Mouse (Mus musculus) midbrain, embryonic 16.5 days (tissue): ENCODE measurements around the gene Dpm1. TPM values are rescaled to one million over a fixed set of nuclear protein-coding genes. Genes with fewer than 3 reads are reported as not detected.

ENCODE experiments used
- ATAC-seq: fragments of 200-750 bp; cut with Nextera tagmentation; 2 replicates; pipeline ENCODE4 v1.8.0; 2017; ENCODE audit warnings: moderate TSS enrichment
- H3K27ac ChIP-seq: fragments of 300-500 bp; sonication (generic); 2 replicates; pipeline ENCODE4 v1.5.1; 2014; ENCODE audit warnings: mild to moderate bottlenecking, low read length, mixed read lengths
- H3K27me3 ChIP-seq: fragments of 300-500 bp; sonication (generic); 2 replicates; pipeline ENCODE4 v1.6.1; 2014; ENCODE audit warnings: low read depth, low read length, mixed read lengths; ENCODE audit not compliant: control insufficient read depth, insufficient read depth
- H3K36me3 ChIP-seq: fragments of 300-500 bp; sonication (generic); 2 replicates; pipeline ENCODE4 v1.6.1; 2014; ENCODE audit warnings: mild to moderate bottlenecking, low read length, moderate library complexity, mixed read lengths; ENCODE audit not compliant: control insufficient read depth, insufficient read depth
- H3K4me1 ChIP-seq: fragments of 300-500 bp; sonication (generic); 2 replicates; pipeline ENCODE4 v1.6.1; 2014; ENCODE audit warnings: mild to moderate bottlenecking, low read length, mixed read lengths; ENCODE audit not compliant: control insufficient read depth, insufficient read depth
- H3K4me2 ChIP-seq: fragments of 300-500 bp; sonication (generic); 2 replicates; pipeline ENCODE4 v1.6.1; 2014; ENCODE audit warnings: mild to moderate bottlenecking, low read length, mixed read lengths
- H3K4me3 ChIP-seq: fragments of 300-500 bp; sonication (generic); 2 replicates; pipeline ENCODE4 v1.5.1; 2014; ENCODE audit warnings: low read depth, mild to moderate bottlenecking, low read length, moderate library complexity, mixed read lengths
- H3K9ac ChIP-seq: fragments of 300-500 bp; sonication (generic); 2 replicates; pipeline ENCODE4 v1.6.1; 2014; ENCODE audit warnings: low read depth, low read length, mixed read lengths
- H3K9me3 ChIP-seq: fragments of 300-500 bp; sonication (generic); replicated peaks from 2 replicates; pipeline ENCODE4 v1.6.1; 2014; ENCODE audit warnings: mild to moderate bottlenecking, low read length, mixed read lengths; ENCODE audit not compliant: control insufficient read depth, poor library complexity, severe bottlenecking
- WGBS: fragments of 180-500 bp; shearing (Covaris S2); extraction: QIAGEN DNeasy Blood & Tissue Kit; methylation state at CpG from one replicate; pipeline ENCODE4 v1.1.7; 2014; 5-methylcytosine and 5-hydroxymethylcytosine counted together
- polyA plus RNA-seq: library from polyadenylated mRNA; unstranded; fragments of >200 nt; fragmentation: Nextera tagmentation; extraction: Ambion mirVana; gene quantifications from 2 replicates; pipeline ENCODE4 v1.2.1, GENCODE M21; 2015

Dpm1 gene
- polyA plus RNA-seq, 1 experiment from 2014 or later: 80.3 TPM

DNA sequence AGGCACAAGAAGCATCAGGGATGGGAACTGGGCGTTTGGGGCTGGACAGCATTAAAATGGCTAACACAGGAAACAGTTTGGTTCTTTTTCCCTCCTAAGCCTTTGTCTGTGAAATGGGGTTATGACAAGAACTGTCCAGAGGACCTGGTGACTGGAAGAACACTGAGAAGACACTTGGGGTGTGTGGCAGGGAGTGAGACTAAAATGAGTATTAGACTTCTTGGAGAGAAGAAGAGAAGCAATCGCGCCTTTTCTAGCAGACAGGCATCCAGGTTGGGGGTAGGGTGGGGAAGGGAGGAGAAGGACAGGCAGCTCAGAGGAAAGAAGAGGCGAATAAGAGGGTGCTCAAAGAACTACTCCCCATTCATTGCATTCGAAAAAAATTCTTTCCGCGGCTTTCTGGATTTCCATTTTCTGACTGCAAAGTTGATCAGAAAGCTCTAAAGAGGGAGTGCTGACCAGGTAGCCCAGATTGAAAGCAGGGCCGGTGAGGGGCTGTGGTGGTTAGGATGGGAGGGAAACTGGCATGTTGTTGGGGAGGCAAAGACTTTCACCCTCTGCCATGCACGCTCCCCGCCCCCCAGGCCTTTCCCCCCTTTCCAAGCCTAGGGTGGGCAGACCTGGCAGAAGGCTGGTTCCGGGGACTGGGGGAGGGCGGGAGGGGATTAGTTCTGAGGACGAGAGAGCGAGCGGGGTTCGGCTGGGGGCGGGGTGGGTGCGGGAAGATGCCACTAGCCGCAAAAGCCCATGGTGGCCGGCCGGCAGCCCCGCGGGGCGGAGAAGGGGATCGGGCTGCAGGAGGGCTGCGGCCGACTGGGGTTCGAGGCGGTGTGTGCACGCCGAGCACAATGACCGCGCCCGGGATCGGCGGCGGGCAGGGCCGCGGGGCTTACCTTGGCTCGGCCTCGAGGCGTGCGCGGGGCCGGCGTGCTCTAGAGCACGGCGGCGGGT, 24.4 kb downstream of the Dpm1 start:
- peaks cover 8% of the 10 kb centered on the region for H3K36me3 ChIP-seq
- no peaks in the 10 kb centered on the region for H3K9me3 ChIP-seq
- H3K27ac ChIP-seq: peak overlapping the region; percentile 99
- H3K4me2 ChIP-seq: peak overlapping the region; percentile 81
- peak overlapping the region; percentile 90 for H3K4me3 ChIP-seq
- peak; percentile 40 for ATAC-seq
- no peaks in the 10 kb centered on the region for H3K27me3 ChIP-seq
- peak overlapping the region; percentile 100 for H3K9ac ChIP-seq
- 1% methylated on average over 36 of the region's 49 CpGs for WGBS
- peaks cover 31% of the 10 kb centered on the region for H3K4me1 ChIP-seq

DNA sequence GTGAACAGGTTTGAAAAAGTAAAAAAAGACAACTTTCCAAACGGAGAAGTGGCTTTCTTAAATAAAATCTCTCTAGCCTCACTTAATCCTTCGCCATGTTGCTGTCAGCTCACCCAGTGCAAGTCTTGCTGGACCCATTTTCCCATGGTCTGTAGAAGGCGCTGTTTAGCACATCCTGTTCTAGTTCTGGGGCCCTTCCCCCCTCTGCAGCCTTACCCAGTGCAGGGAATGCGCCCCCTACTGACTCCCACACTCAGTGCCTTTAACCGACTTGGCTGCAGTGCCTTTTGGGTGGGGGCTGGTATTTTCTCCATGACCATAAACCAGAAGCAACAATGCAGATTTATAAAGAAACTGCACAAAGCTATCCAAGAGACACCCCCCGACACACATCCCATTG, 25.1 kb downstream of the Dpm1 start:
- no peaks in the 10 kb centered on the region for H3K9me3 ChIP-seq
- H3K4me2 ChIP-seq: peak overlapping the region; percentile 81
- 3% methylated on average over 6 of the region's 6 CpGs for WGBS
- peaks cover 3% of the 10 kb centered on the region for H3K36me3 ChIP-seq
- H3K27ac ChIP-seq: peak overlapping the region; percentile 99
- ATAC-seq: peak; percentile 43; the same call in 1 of the 2 replicates
- H3K27me3 ChIP-seq: no peaks in the 10 kb centered on the region
- peak overlapping the region; percentile 90 for H3K4me3 ChIP-seq
- H3K9ac ChIP-seq: peak overlapping the region; percentile 100
- peaks cover 38% of the 10 kb centered on the region for H3K4me1 ChIP-seq

DNA sequence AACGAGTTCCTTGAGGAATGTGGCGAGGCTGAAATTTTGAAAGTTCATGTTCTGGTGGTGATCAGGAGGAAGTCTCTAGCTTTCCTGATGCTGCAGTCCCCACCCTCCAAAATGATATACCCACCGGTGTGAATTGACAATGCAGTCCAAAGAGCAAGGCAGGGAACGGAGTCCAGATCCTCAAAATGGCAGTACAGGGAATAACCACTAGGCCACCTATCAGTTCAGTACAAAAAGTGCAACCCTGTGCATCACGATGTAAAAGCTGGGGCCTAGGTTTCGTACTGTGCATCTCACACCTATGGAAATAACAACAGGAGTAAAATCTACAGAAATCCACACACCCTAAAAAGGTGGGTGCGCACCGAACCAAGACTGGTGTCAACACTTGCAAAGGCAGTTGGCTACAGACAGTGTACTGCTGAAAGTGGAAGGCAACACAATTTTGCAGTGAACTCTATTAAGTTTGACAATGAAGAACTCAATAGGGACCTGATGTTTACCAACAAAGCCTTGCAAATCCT, 25.9 kb downstream of the Dpm1 start:
- Histone ChIP-seq H3K9ac (no peak overlapping the region; the same call in 1 of the 2 replicates), H3K36me3 (peaks cover 3% of the 10 kb centered on the region), H3K4me3 (peak overlapping the region; percentile 90), H3K27me3 (no peaks in the 10 kb centered on the region), H3K4me1 (peaks cover 43% of the 10 kb centered on the region), H3K4me2 (peak overlapping the region; percentile 81), H3K27ac (no peak overlapping the region), H3K9me3 (no peaks in the 10 kb centered on the region)
- WGBS: 86% methylated on average over 8 of the region's 8 CpGs
- ATAC-seq: no peak

DNA sequence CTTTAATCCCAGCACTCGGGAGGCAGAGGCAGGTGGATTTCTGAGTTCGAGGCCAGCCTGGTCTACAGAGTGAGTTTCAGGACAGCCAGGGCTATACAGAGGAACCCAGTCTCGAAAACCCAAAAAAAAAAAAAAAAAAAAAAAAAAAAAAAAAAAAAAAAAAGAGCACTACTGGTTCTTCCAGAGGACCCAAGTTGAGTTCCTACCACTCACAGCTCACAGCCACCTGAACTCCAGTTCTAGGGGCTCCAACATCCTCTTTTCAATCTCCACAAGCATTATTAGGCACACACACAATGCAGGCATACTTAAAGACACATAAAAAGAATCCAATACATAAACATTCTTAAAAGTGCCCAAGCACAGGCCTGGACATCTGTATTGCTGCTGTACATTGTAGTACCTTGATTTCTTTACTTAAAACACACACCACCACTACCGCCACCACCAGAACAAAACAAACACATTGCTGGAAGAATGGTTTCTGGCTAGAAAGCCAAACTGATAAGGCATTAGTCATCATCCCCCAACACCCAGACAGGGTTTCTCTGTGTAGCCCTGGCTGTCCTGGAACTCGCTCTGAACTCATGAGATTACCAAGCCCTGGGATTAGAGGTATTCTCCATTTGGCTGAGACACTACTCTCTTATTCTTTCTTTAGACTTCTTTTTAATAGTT, 30.2 kb downstream of the Dpm1 start:
- Histone ChIP-seq H3K9ac (no peak overlapping the region), H3K27me3 (no peaks in the 10 kb centered on the region), H3K27ac (no peak overlapping the region), H3K9me3 (no peaks in the 10 kb centered on the region), H3K4me3 (no peak overlapping the region), H3K36me3 (no peaks in the 10 kb centered on the region; the same call in 1 of the 2 replicates), H3K4me2 (no peak overlapping the region), H3K4me1 (peaks cover 77% of the 10 kb centered on the region)
- ATAC-seq: no peak
- 88% methylated on average over 4 of the region's 5 CpGs for WGBS

DNA sequence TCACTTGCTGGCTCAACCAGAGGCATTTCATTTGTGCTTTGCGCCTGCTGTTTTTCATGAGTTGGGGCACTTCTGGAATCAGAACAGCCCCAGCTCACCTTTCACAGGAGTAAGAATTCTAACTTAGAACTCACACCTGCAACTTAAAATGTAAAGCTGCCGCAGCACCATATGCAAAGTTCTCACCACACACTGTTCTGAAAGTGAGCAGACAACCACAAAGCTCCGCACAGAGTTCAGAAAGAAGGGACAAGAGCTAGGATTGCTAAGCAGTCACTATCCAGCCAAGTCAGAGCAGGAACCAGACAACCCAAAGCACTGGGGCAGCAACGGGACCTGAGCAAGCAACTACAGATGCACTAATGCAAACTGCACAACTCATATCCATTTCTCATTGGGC, 30.9 kb downstream of the Dpm1 start:
- no peak overlapping the region for H3K9ac ChIP-seq
- ATAC-seq: no peak
- H3K4me3 ChIP-seq: no peak overlapping the region
- H3K4me1 ChIP-seq: peaks cover 76% of the 10 kb centered on the region
- no peaks in the 10 kb centered on the region for H3K9me3 ChIP-seq
- WGBS: 86% methylated on average over 4 of the region's 4 CpGs
- peak overlapping the region; percentile 16; the same call in 1 of the 2 replicates for H3K4me2 ChIP-seq
- H3K27ac ChIP-seq: no peak overlapping the region
- no peaks in the 10 kb centered on the region for H3K27me3 ChIP-seq
- no peaks in the 10 kb centered on the region; the same call in 1 of the 2 replicates for H3K36me3 ChIP-seq

DNA sequence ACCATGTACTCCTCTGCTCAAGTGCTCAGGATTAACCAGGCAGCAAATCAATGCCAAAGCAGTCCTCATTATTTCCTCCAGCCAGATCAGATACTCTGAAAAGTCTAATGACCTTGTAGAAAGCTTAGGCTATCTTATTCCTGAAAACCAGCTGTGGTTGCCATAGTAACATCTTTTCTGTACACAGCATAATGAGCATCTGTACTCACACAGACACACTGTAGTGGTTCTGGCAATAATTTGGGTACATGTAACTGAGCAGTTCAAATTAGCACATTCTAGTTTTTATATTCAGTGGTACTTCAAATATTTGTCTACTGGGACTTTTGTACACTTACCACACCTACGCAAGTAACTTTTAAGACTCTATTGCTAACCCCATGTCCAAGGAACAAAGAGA, 32.0 kb downstream of the Dpm1 start:
- 82% methylated on average over 1 of the region's 1 CpGs for WGBS
- H3K4me2 ChIP-seq: 0 out of 2 replicates have a peak overlapping the region, but pooled peaks have one; percentile 9
- no peak overlapping the region for H3K4me3 ChIP-seq
- H3K27me3 ChIP-seq: no peaks in the 10 kb centered on the region
- H3K9me3 ChIP-seq: no peaks in the 10 kb centered on the region
- H3K4me1 ChIP-seq: peaks cover 69% of the 10 kb centered on the region
- H3K36me3 ChIP-seq: no peaks in the 10 kb centered on the region; the same call in 1 of the 2 replicates
- ATAC-seq: no peak
- no peak overlapping the region for H3K27ac ChIP-seq
- H3K9ac ChIP-seq: no peak overlapping the region

DNA sequence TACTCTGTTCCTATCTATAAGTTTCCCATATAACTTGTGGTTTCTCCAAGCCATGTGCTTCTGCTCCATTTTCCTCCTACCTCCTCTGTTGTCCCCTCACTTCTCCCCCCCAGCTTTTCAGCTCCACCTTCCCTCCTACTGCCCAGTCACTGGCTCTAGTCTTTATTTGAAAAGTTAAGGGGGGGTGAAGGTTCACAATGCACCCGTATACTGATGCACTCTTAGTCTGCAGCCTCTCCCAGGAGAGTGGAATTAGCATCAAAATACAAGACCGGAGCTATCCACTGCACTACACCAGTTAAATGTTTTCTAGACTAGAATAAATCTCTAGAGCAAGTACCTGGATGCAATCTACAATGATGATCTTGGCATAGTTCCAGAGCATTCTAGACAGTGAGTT, 34.7 kb downstream of the Dpm1 start:
- WGBS: 25% methylated on average over 2 of the region's 2 CpGs
- Histone ChIP-seq H3K4me2 (no peak overlapping the region), H3K27ac (no peak overlapping the region), H3K27me3 (no peaks in the 10 kb centered on the region), H3K4me3 (no peak overlapping the region), H3K36me3 (no peaks in the 10 kb centered on the region), H3K9ac (no peak overlapping the region), H3K4me1 (peaks cover 66% of the 10 kb centered on the region), H3K9me3 (no peaks in the 10 kb centered on the region)
- no peak for ATAC-seq

DNA sequence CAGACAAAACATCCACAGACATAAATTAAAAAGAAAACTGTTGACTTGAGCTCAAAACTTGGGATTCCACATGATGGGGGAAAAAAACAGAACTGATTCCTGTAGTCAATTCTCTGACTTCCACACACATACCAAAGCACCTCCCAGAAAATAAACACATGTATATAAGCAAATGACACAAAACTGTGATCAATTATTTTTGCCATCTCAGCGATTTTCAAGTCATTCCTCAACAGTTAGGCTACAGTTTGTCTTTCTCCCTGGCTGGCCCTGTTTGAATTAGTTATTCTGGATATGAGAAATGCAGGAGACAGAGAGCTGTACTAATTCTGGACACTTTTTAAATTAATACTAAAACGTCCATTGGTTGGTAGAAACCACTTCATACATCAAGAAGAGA, 36.7 kb downstream of the Dpm1 start:
- Histone ChIP-seq H3K9me3 (no peaks in the 10 kb centered on the region), H3K36me3 (no peaks in the 10 kb centered on the region), H3K27me3 (no peaks in the 10 kb centered on the region), H3K4me3 (no peak overlapping the region), H3K9ac (no peak overlapping the region), H3K4me2 (no peak overlapping the region), H3K27ac (no peak overlapping the region), H3K4me1 (peaks cover 52% of the 10 kb centered on the region)
- 83% methylated on average over 2 of the region's 2 CpGs for WGBS
- ATAC-seq: no peak
